Mouse (Mus musculus) G1E-ER4 (cell line): Measurements from ENCODE around the gene Smchd1. TPM values are rescaled to one million over a fixed set of nuclear protein-coding genes. Genes with fewer than 3 reads are reported as not detected.

Source experiments
- GATA1 ChIP-seq: IDR thresholded peaks from one replicate; pipeline ENCODE4 v1.8.0; 2012; ENCODE audit warnings: low read length, inconsistent platforms
- polyA plus RNA-seq: library from polyadenylated mRNA; stranded (reverse); fragments of >175 nt; gene quantifications from 2 replicates; pipeline ENCODE4 v1.2.3, GENCODE M21; 2012

Smchd1 gene
- polyA plus RNA-seq, result 14.8 and 17.8 TPM in 2 replicates

GRCm38 (mm10) chr17:71474762-71475704 lies at the start of gene Smchd1:
TSS of gene Smchd1 (minus strand) at chr17:71475343.
- TF ChIP-seq GATA1, result no peak

- TF ChIP-seq GATA1, result peak; percentile 24
These were observed 35.2 kb upstream of the Smchd1 start for GRCm38 (mm10) chr17:71510297-71510696.

- TF ChIP-seq GATA1, result no peak
These were observed 31.7 kb upstream of the Smchd1 start for GRCm38 (mm10) chr17:71506832-71507231.

- no peak for TF ChIP-seq GATA1
These were observed 20.6 kb upstream of the Smchd1 start for GRCm38 (mm10) chr17:71495784-71496183.

- TF ChIP-seq GATA1, result no peak
These were observed 16.2 kb upstream of the Smchd1 start for GRCm38 (mm10) chr17:71491332-71491686.

GRCm38 (mm10) chr17:71490666-71491331 lies 15.7 kb upstream of the Smchd1 start:
- no peak for TF ChIP-seq GATA1

GRCm38 (mm10) chr17:71489703-71490461 lies 14.7 kb upstream of the Smchd1 start:
- TF ChIP-seq GATA1, result no peak

GRCm38 (mm10) chr17:71486231-71486851 lies 11.2 kb upstream of the Smchd1 start:
- no peak for TF ChIP-seq GATA1

GRCm38 (mm10) chr17:71485791-71486230 lies 10.7 kb upstream of the Smchd1 start:
- no peak for TF ChIP-seq GATA1

- no peak for TF ChIP-seq GATA1
These were observed 9.6 kb upstream of the Smchd1 start for GRCm38 (mm10) chr17:71484711-71485110.

- no peak for TF ChIP-seq GATA1
These were observed 8.4 kb upstream of the Smchd1 start for GRCm38 (mm10) chr17:71483418-71484060.

GRCm38 (mm10) chr17:71479381-71479901 lies 4.3 kb upstream of the Smchd1 start:
- no peak for TF ChIP-seq GATA1

- TF ChIP-seq GATA1, result no peak
These were observed 2.3 kb upstream of the Smchd1 start for GRCm38 (mm10) chr17:71477481-71477880.

GRCm38 (mm10) chr17:71476346-71477020 lies 1.3 kb upstream of the Smchd1 start:
- no peak for TF ChIP-seq GATA1
